Mouse (Mus musculus): ENCODE data around the gene Dnajc22. TPM values are rescaled to one million over a fixed set of nuclear protein-coding genes. Genes with fewer than 3 reads are reported as not detected.

Dnajc22 gene
- total and polyA plus RNA-seq, 2 experiments from 2014 or later, result 0.61 TPM; not detected in 1

DNA sequence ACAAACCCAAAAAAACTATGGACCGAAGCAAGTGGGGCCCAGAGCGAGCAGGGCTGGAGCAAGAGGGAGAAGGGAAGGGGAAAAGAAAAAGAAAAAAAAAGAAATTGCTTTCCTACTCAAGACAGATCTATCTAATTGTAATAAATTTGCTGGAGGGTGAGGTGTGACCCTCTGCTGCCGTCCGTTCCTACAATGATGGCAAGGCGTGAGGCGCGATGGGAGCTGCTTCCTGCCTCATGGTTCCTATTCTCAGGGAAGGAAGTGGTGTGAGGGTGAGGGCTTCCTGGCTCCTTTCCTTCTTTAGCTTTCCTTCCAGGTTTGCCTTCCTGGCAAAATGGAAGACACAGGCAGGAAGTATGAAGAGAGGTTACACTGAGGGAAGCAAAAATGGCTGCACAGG is 57.5 kb downstream of the Dnajc22 start:
- no peak overlapping the region for H3K27ac ChIP-seq (ENCODE audit: low read depth)
- DNase-seq (ENCODE audit: low spot score) (no peak), ATAC-seq (ENCODE audit: insufficient read depth, low read depth) (no peak)
- no peak for TF ChIP-seq EP300 (IDR thresholded peaks at IDR 0.05; ENCODE audit: low read depth)
- TF ChIP-seq CTCF (IDR thresholded peaks at IDR 0.05; ENCODE audit: low read depth), result no peak
- H3K36me3 ChIP-seq (replicated peaks; ENCODE audit: control insufficient read depth, insufficient read depth, low read length), result peaks cover 21% of the 10 kb centered on the region
- no peaks in the 10 kb centered on the region for H3K9me3 ChIP-seq (replicated peaks; ENCODE audit: control insufficient read depth, low read length)
- no peaks in the 10 kb centered on the region for H3K4me1 ChIP-seq (ENCODE audit: control insufficient read depth, insufficient read depth)
- H3K4me2 ChIP-seq (ENCODE audit: low read depth, low read length), result no peak overlapping the region
- H3K9ac ChIP-seq (replicated peaks; ENCODE audit: low read depth, low read length), result no peak overlapping the region
- H3K4me3 ChIP-seq (ENCODE audit: low read depth, low read length), result no peak overlapping the region
- WGBS, result 79% methylated on average over 7 of the region's 7 CpGs
- H3K27me3 ChIP-seq (ENCODE audit: control insufficient read depth, insufficient read depth, low read length), result no peaks in the 10 kb centered on the region

- H3K4me3 ChIP-seq (ENCODE audit: low read depth, low read length), result no peak overlapping the region
- H3K4me1 ChIP-seq (ENCODE audit: control insufficient read depth, insufficient read depth), result no peaks in the 10 kb centered on the region
- WGBS, result 41% methylated on average over 8 of the region's 8 CpGs
- no peaks in the 10 kb centered on the region for H3K27me3 ChIP-seq (ENCODE audit: control insufficient read depth, insufficient read depth, low read length)
- DNase-seq (ENCODE audit: low spot score), result no peak
- no peak overlapping the region for H3K4me2 ChIP-seq (ENCODE audit: low read depth, low read length)
- no peak for ATAC-seq (ENCODE audit: insufficient read depth, low read depth)
- no peak overlapping the region for H3K9ac ChIP-seq (replicated peaks; ENCODE audit: low read depth, low read length)
- H3K36me3 ChIP-seq (replicated peaks; ENCODE audit: control insufficient read depth, insufficient read depth, low read length), result peaks cover 14% of the 10 kb centered on the region
- H3K9me3 ChIP-seq (replicated peaks; ENCODE audit: control insufficient read depth, low read length), result no peaks in the 10 kb centered on the region
- TF ChIP-seq CTCF (IDR thresholded peaks at IDR 0.05; ENCODE audit: low read depth) (no peak), EP300 (IDR thresholded peaks at IDR 0.05; ENCODE audit: low read depth) (no peak)
- no peak overlapping the region for H3K27ac ChIP-seq (ENCODE audit: low read depth)
Observed at GRCm38 (mm10) chr15:99151324-99151723, 58.4 kb downstream of the Dnajc22 start.

GRCm38 (mm10) chr15:99153466-99153865 is 60.5 kb downstream of the Dnajc22 start:
- no peak overlapping the region for H3K27ac ChIP-seq (ENCODE audit: low read depth)
- ATAC-seq (ENCODE audit: insufficient read depth, low read depth), result no peak
- H3K4me3 ChIP-seq (ENCODE audit: low read depth, low read length), result no peak overlapping the region
- H3K9me3 ChIP-seq (replicated peaks; ENCODE audit: control insufficient read depth, low read length), result no peaks in the 10 kb centered on the region
- WGBS, result 91% methylated on average over 8 of the region's 8 CpGs
- H3K4me1 ChIP-seq (ENCODE audit: control insufficient read depth, insufficient read depth), result no peaks in the 10 kb centered on the region
- H3K9ac ChIP-seq (replicated peaks; ENCODE audit: low read depth, low read length), result no peak overlapping the region
- no peaks in the 10 kb centered on the region for H3K27me3 ChIP-seq (ENCODE audit: control insufficient read depth, insufficient read depth, low read length)
- TF ChIP-seq EP300 (IDR thresholded peaks at IDR 0.05; ENCODE audit: low read depth), result no peak
- TF ChIP-seq CTCF (IDR thresholded peaks at IDR 0.05; ENCODE audit: low read depth), result no peak
- H3K36me3 ChIP-seq (replicated peaks; ENCODE audit: control insufficient read depth, insufficient read depth, low read length), result peaks cover 9% of the 10 kb centered on the region
- no peak overlapping the region for H3K4me2 ChIP-seq (ENCODE audit: low read depth, low read length)
- DNase-seq (ENCODE audit: low spot score), result no peak

Small RNAs within 50 kb of the gene (microRNA-seq; reads per million reads assigned to microRNA genes)
- gene Mir6960, result 1.6 reads per million

Other genes starting within 250 kb of the Dnajc22 start
- gene Kmt2d, start 222.0 kb upstream of the Dnajc22 start, total RNA-seq (2014; rRNA removed; ENCODE audit: low replicate concordance), result 31.6 and 34.4 TPM in 2 replicates
- 5.5 and 6.0 TPM in 2 replicates for gene Kmt2d, start 222.0 kb upstream of the Dnajc22 start, polyA plus RNA-seq (2015; fragmentation: Nextera tagmentation; extraction: Ambion mirVana)
- gene Rhebl1, start 198.6 kb upstream of the Dnajc22 start, total RNA-seq (2014; rRNA removed; ENCODE audit: low replicate concordance), result 7.5 and 12.6 TPM in 2 replicates
- 4.0 and 4.1 TPM in 2 replicates for gene Rhebl1, start 198.6 kb upstream of the Dnajc22 start, polyA plus RNA-seq (2015; fragmentation: Nextera tagmentation; extraction: Ambion mirVana)
- 4.4 and 4.8 TPM in 2 replicates for gene Dhh, start 194.6 kb upstream of the Dnajc22 start, total RNA-seq (2014; rRNA removed; ENCODE audit: low replicate concordance)
- gene Dhh, start 194.6 kb upstream of the Dnajc22 start, polyA plus RNA-seq (2015; fragmentation: Nextera tagmentation; extraction: Ambion mirVana), result 1.7 TPM in 2 replicates
- gene Lmbr1l, start 174.9 kb upstream of the Dnajc22 start, total RNA-seq (2014; rRNA removed; ENCODE audit: low replicate concordance), result 25.5 and 28.2 TPM in 2 replicates
- 8.0 and 9.6 TPM in 2 replicates for gene Lmbr1l, start 174.9 kb upstream of the Dnajc22 start, polyA plus RNA-seq (2015; fragmentation: Nextera tagmentation; extraction: Ambion mirVana)
- gene Tuba1b, start 158.6 kb upstream of the Dnajc22 start, total RNA-seq (2014; rRNA removed; ENCODE audit: low replicate concordance), result 2,330 and 2,912 TPM in 2 replicates
- 608 and 611 TPM in 2 replicates for gene Tuba1b, start 158.6 kb upstream of the Dnajc22 start, polyA plus RNA-seq (2015; fragmentation: Nextera tagmentation; extraction: Ambion mirVana)
- gene Gm49450, start 139.6 kb upstream of the Dnajc22 start, total RNA-seq (2014; rRNA removed; ENCODE audit: low replicate concordance), result 78.3 and 158 TPM in 2 replicates
- not detected in 2 replicates for gene Gm49450, start 139.6 kb upstream of the Dnajc22 start, polyA plus RNA-seq (2015; fragmentation: Nextera tagmentation; extraction: Ambion mirVana)
- 1,016 and 1,136 TPM in 2 replicates for gene Tuba1a, start 139.5 kb upstream of the Dnajc22 start, total RNA-seq (2014; rRNA removed; ENCODE audit: low replicate concordance)
- 404 and 408 TPM in 2 replicates for gene Tuba1a, start 139.5 kb upstream of the Dnajc22 start, polyA plus RNA-seq (2015; fragmentation: Nextera tagmentation; extraction: Ambion mirVana)
- 309 and 399 TPM in 2 replicates for gene Tuba1c, start 63.3 kb upstream of the Dnajc22 start, total RNA-seq (2014; rRNA removed; ENCODE audit: low replicate concordance)
- 73.8 and 97.1 TPM in 2 replicates for gene Tuba1c, start 63.3 kb upstream of the Dnajc22 start, polyA plus RNA-seq (2015; fragmentation: Nextera tagmentation; extraction: Ambion mirVana)
- gene Prph, start 38.0 kb upstream of the Dnajc22 start, total RNA-seq (2014; rRNA removed; ENCODE audit: low replicate concordance), result 2.0 TPM in 1 of 2 replicates, not detected in the other
- 0.07 and 0.84 TPM in 2 replicates for gene Prph, start 38.0 kb upstream of the Dnajc22 start, polyA plus RNA-seq (2015; fragmentation: Nextera tagmentation; extraction: Ambion mirVana)
- gene Troap, start 18.6 kb upstream of the Dnajc22 start, total RNA-seq (2014; rRNA removed; ENCODE audit: low replicate concordance), result 16.2 and 19.1 TPM in 2 replicates
- 7.0 and 8.1 TPM in 2 replicates for gene Troap, start 18.6 kb upstream of the Dnajc22 start, polyA plus RNA-seq (2015; fragmentation: Nextera tagmentation; extraction: Ambion mirVana)
- gene C1ql4, start 5.4 kb upstream of the Dnajc22 start, total RNA-seq (2014; rRNA removed; ENCODE audit: low replicate concordance), result not detected in 2 replicates
- 0.20 TPM in 1 of 2 replicates, not detected in the other for gene C1ql4, start 5.4 kb upstream of the Dnajc22 start, polyA plus RNA-seq (2015; fragmentation: Nextera tagmentation; extraction: Ambion mirVana)
- gene Spats2, start 32.7 kb downstream of the Dnajc22 start, total RNA-seq (2014; rRNA removed; ENCODE audit: low replicate concordance), result 17.6 and 22.5 TPM in 2 replicates
- gene Spats2, start 32.7 kb downstream of the Dnajc22 start, polyA plus RNA-seq (2015; fragmentation: Nextera tagmentation; extraction: Ambion mirVana), result 15.0 and 16.1 TPM in 2 replicates
- 0.19 and 2.0 TPM in 2 replicates for gene Kcnh3, start 131.7 kb downstream of the Dnajc22 start, total RNA-seq (2014; rRNA removed; ENCODE audit: low replicate concordance)
- 0.07 and 0.08 TPM in 2 replicates for gene Kcnh3, start 131.7 kb downstream of the Dnajc22 start, polyA plus RNA-seq (2015; fragmentation: Nextera tagmentation; extraction: Ambion mirVana)
- gene Mcrs1, start 158.8 kb downstream of the Dnajc22 start, total RNA-seq (2014; rRNA removed; ENCODE audit: low replicate concordance), result 211 and 235 TPM in 2 replicates
- 128 and 141 TPM in 2 replicates for gene Mcrs1, start 158.8 kb downstream of the Dnajc22 start, polyA plus RNA-seq (2015; fragmentation: Nextera tagmentation; extraction: Ambion mirVana)
- 25.4 and 26.9 TPM in 2 replicates for gene Prpf40b, start 201.9 kb downstream of the Dnajc22 start, total RNA-seq (2014; rRNA removed; ENCODE audit: low replicate concordance)
- gene Prpf40b, start 201.9 kb downstream of the Dnajc22 start, polyA plus RNA-seq (2015; fragmentation: Nextera tagmentation; extraction: Ambion mirVana), result 27.4 and 29.3 TPM in 2 replicates
- gene Fam186b, start 202.7 kb downstream of the Dnajc22 start, total RNA-seq (2014; rRNA removed; ENCODE audit: low replicate concordance), result not detected in 2 replicates
- gene Fam186b, start 202.7 kb downstream of the Dnajc22 start, polyA plus RNA-seq (2015; fragmentation: Nextera tagmentation; extraction: Ambion mirVana), result 0.07 and 0.22 TPM in 2 replicates

Data from heart, postnatal 0 days (tissue).